Mouse (Mus musculus) hindbrain, embryonic 13.5 days (tissue): ENCODE results near the gene Sdf2l1. TPM values are rescaled to one million over a fixed set of nuclear protein-coding genes. Genes with fewer than 3 reads are reported as not detected.
A peak's percentile ranks its signal among the peaks of the same experiment; 100 is the strongest.
"Not testable (repeated sequence)": the region's sequence is repeated elsewhere in the genome, so short reads cannot be mapped to it uniquely, and the experiment has no call there.

ENCODE experiments used
- ATAC-seq: fragments of 200-750 bp; cut with Nextera tagmentation; 2 replicates; pipeline ENCODE4 v1.8.0; 2017; ENCODE audit warnings: moderate TSS enrichment; ENCODE audit not compliant: low FRiP score
- H3K27ac ChIP-seq: fragments of 300-500 bp; sonication (generic); 2 replicates; pipeline ENCODE4 v1.5.1; 2015; ENCODE audit warnings: inconsistent platforms, mild to moderate bottlenecking, moderate library complexity
- H3K27me3 ChIP-seq: fragments of 300-500 bp; sonication (generic); 2 replicates; pipeline ENCODE4 v1.6.1; 2015; ENCODE audit warnings: mild to moderate bottlenecking, inconsistent platforms
- H3K36me3 ChIP-seq: fragments of 300-500 bp; sonication (generic); 2 replicates; pipeline ENCODE4 v1.6.1; 2015; ENCODE audit warnings: mild to moderate bottlenecking, inconsistent platforms
- H3K4me1 ChIP-seq: fragments of 300-500 bp; sonication (generic); replicated peaks from 2 replicates; pipeline ENCODE4 v1.6.1; 2015; ENCODE audit warnings: inconsistent platforms
- H3K4me2 ChIP-seq: fragments of 300-500 bp; sonication (generic); 2 replicates; pipeline ENCODE4 v1.6.1; 2015; ENCODE audit warnings: inconsistent platforms, mild to moderate bottlenecking, moderate library complexity
- H3K4me3 ChIP-seq: fragments of 300-500 bp; sonication (generic); 2 replicates; pipeline ENCODE4 v1.5.1; 2015; ENCODE audit warnings: mild to moderate bottlenecking, inconsistent platforms
- H3K9ac ChIP-seq: fragments of 300-500 bp; sonication (generic); 2 replicates; pipeline ENCODE4 v1.6.1; 2015; ENCODE audit warnings: mild to moderate bottlenecking, inconsistent platforms
- H3K9me3 ChIP-seq: fragments of 300-500 bp; sonication (generic); 2 replicates; pipeline ENCODE4 v1.6.1; 2016; ENCODE audit warnings: inconsistent platforms
- WGBS: fragments of 180-500 bp; shearing (Covaris S2); methylation state at CpG from one replicate; pipeline ENCODE4 v1.1.7; 2015; 5-methylcytosine and 5-hydroxymethylcytosine counted together
- polyA plus RNA-seq: library from polyadenylated mRNA; unstranded; fragments of >200 nt; fragmentation: Nextera tagmentation; extraction: Ambion mirVana; gene quantifications from 2 replicates; pipeline ENCODE4 v1.2.1, GENCODE M21; 2015

Gene Sdf2l1
- polyA plus RNA-seq = 37.8 and 43.4 TPM in 2 replicates

DNA sequence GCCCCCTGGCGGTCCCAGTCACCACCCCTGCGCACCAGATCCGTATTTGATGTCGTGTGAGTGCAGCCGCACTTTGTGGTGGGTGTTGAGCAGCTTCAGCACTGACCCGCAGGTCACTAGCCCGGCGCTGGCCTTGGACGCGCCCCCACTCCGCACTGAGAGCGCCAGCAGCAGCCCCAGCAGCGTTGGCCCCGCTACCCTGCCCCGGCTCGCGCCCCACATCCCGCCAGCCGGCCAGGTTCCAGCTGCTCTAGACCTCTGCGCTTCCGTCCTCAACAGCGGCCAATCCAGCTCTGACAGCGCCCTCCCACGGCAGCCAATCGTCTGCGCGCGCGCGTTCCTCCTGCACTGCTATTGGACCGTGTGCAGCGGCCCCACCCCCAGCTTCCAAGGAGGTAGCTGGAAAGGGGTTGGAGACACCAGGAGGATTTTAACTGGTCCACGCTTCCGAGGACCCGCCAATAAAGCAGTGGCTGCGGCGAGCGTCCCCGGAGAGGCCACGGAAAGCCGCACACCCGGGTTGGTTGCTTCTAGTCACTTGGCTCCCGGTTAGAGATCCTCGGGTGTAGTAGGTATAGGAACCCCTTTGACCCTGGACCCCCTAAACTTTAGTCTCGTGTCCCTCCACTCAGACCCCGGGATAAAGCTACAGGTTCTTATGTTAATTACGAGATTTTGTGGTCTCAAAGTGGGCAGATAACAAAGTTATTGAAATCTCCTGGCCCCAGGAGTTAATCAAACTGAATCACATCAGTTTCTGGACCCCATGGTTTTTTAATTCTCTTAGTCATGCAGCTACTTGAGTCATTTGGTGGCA lies at the start of gene Sdf2l1:
TSS of gene Sdf2l1 (minus strand) at position 295 of the 817 bp plus-strand sequence.
- Histone ChIP-seq H3K4me3 (peak within 1 kb of the TSS; percentile 62), H3K4me1 (peaks cover 18% of the 10 kb centered on the region), H3K9me3 (no peaks in the 10 kb centered on the region), H3K9ac (peak within 1 kb of the TSS; percentile 79), H3K36me3 (no peaks in the 10 kb centered on the region), H3K27ac (peak within 1 kb of the TSS; percentile 85), H3K27me3 (0 out of 2 replicates have a peak, but pooled peaks cover 2% of the 10 kb centered on the region), H3K4me2 (peak within 1 kb of the TSS; percentile 95)
- under 1% methylated on average over 47 of the region's 47 CpGs for WGBS
- peak; percentile 98 for ATAC-seq

DNA sequence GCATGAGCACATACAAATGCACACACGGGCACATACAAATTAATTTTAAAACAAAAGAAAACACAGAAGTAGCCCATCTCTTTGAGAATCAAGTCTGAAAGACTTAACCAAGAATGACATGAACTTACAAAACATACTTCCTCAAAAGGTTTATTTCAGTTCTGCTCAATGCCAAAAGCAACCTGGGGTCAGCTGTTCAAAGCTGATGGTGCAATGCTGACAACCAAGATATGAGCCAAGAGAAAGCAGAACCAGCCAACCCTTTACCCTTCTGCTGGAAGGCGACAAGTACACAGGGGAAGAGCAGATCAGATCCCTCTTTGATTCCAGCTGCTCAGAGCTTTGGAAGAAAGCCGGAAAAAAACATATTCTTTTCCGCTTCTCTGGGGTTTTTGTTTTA lies 49.2 kb upstream of the Sdf2l1 start:
- Histone ChIP-seq H3K4me3 (no peak overlapping the region), H3K27ac (no peak overlapping the region), H3K36me3 (peaks cover 9% of the 10 kb centered on the region), H3K9me3 (no peaks in the 10 kb centered on the region), H3K27me3 (no peaks in the 10 kb centered on the region), H3K9ac (no peak overlapping the region), H3K4me2 (no peak overlapping the region), H3K4me1 (no peaks in the 10 kb centered on the region)
- WGBS = 95% methylated on average over 4 of the region's 4 CpGs
- no peak for ATAC-seq

DNA sequence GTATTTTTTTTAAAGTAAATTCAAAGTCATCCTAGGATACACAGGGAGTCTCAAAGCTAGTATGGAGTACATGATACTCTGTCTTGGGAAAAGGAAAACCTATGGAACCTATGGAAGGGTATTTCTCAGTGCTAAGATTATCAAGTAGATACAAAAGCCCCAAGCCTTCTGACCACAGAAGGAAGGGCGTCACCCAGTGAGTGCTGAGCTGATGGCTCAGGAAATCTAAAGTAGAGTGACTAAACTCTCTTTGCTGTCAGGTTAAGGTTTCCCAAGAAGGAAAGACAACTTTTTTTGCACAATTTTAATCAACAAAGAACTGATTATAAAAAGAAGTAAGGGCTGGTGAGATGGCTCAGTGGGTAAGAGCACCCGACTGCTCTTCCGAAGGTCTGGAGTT lies 47.5 kb upstream of the Sdf2l1 start:
- Histone ChIP-seq H3K9me3 (no peaks in the 10 kb centered on the region), H3K9ac (no peak overlapping the region), H3K27ac (no peak overlapping the region), H3K36me3 (peaks cover 12% of the 10 kb centered on the region), H3K4me1 (no peaks in the 10 kb centered on the region), H3K4me3 (no peak overlapping the region), H3K27me3 (no peaks in the 10 kb centered on the region), H3K4me2 (no peak overlapping the region)
- ATAC-seq = no peak
- 96% methylated on average over 3 of the region's 3 CpGs for WGBS

DNA sequence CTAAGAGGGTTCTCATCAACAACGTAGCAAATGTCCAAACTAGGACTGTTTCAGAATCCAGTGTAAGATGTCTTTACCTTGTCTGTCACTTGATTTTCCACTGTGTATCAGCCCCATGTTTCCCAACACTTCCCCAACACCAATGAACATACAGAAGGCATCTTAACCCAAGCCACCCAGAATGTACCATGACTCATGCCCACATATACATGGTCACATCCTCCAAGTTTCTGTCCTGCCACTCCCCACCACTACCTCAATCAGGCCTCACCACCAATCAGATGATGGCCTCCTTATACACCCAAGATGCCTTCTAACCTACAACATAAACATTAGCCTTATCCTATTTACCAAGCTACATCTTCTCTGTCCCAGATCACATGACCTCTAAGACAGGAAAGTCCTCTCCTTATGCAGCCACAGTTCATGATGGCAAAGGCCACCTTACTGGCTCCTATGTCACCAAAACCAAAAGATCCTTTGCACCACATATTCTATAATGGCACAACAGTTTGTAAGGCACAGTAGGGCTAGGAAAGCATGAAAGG lies 45.5 kb upstream of the Sdf2l1 start:
- H3K9ac ChIP-seq = no peak overlapping the region
- ATAC-seq = no peak
- no peak overlapping the region for H3K4me2 ChIP-seq
- H3K27ac ChIP-seq = no peak overlapping the region
- H3K9me3 ChIP-seq = no peaks in the 10 kb centered on the region
- H3K36me3 ChIP-seq = peaks cover 20% of the 10 kb centered on the region
- H3K4me3 ChIP-seq = no peak overlapping the region
- no peaks in the 10 kb centered on the region for H3K27me3 ChIP-seq
- no peaks in the 10 kb centered on the region for H3K4me1 ChIP-seq
- 97% methylated on average over 1 of the region's 1 CpGs for WGBS

DNA sequence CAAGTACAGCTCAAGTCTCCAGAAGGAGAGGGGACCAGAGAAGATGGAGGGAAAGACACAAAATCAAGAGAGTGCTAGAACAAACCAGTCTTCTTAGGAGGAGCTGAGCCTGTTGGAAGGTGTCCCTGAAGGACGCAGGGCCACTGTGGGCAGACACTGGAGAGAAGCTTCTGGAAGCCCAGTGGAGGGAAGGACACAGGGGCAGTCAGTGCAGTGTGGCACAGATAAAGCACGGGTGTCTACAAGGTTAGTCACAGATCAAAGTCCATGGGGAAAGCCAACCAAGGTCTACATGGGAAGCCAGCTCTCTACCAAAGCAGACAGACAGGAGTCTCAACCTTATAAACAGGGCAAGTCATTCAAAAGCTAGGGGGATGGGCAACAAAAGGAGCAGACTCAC lies 43.6 kb upstream of the Sdf2l1 start:
- Histone ChIP-seq H3K4me2 (no peak overlapping the region), H3K4me3 (no peak overlapping the region), H3K9ac (no peak overlapping the region), H3K27me3 (no peaks in the 10 kb centered on the region), H3K9me3 (no peaks in the 10 kb centered on the region), H3K27ac (no peak overlapping the region), H3K4me1 (no peaks in the 10 kb centered on the region), H3K36me3 (peaks cover 29% of the 10 kb centered on the region)
- 89% methylated on average over 2 of the region's 2 CpGs for WGBS
- ATAC-seq = no peak

DNA sequence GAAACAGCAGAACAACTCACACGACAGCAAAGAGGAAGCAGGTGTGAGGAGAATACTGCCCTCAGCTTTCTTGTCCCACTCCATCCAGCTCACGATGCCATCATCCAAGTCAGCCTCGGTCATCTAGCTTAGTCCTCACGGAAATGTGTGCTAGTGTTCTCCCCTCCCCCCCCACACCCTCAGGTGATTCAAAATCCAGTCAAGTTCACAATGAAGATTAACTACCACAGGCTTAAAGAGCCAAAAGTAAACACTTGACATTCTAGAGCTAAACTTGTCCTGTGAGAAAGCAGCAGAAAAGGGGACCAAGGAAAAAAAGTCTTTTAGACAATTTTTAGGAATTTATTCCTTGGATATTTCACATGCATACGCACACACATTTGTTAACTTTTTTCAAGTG lies 35.9 kb upstream of the Sdf2l1 start:
- Histone ChIP-seq H3K4me1 (no peaks in the 10 kb centered on the region), H3K9ac (no peak overlapping the region), H3K9me3 (no peaks in the 10 kb centered on the region), H3K4me3 (no peak overlapping the region), H3K4me2 (no peak overlapping the region), H3K27me3 (no peaks in the 10 kb centered on the region), H3K27ac (no peak overlapping the region), H3K36me3 (peaks cover 40% of the 10 kb centered on the region)
- no peak for ATAC-seq
- 89% methylated on average over 5 of the region's 5 CpGs for WGBS

DNA sequence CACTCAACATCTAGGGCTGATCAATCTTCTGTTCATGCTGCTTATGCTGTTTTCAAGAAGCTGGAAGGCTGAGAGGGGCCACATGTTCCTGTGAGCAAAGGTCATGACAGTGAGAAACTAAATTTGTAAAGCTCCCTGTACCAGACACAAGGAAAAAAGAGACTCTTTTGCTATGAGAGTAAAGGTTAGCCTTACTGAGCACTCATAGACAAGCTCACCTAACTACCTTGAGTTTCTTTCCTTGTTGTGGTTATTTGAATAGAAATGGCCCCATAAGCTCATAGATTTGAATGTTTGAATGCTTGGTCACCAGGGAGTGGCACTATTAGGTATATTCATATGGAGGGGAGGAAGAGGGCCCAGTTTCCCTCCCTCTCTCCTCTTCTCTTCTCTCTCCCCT lies 35.0 kb upstream of the Sdf2l1 start:
- no peaks in the 10 kb centered on the region for H3K4me1 ChIP-seq
- ATAC-seq = no peak

DNA sequence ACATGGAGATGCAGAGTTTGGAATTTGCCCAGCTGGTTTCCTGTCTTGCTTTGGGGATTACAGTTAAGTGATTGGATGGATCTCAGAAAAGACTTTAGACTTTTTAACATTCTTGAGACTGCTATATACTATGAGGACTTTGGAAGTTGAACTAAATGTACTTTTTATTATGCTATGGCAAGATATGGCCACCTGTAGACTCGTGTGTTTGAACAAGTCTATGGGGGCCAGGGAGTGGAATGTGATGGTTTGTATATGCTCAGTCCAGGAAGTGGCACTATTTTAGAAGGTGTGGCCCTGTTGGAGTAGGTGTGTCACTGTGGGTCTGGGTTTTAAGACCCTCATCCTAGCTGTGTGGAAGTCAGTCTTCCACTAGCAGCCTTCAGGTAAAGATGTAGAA lies 33.3 kb upstream of the Sdf2l1 start:
- not testable (repeated sequence) for H3K27me3 ChIP-seq, H3K4me1 ChIP-seq
- 95% methylated on average over 1 of the region's 1 CpGs for WGBS

More for the DNA sequence above, 35.0 kb upstream of the Sdf2l1 start:
- no peak overlapping the region for H3K4me3 ChIP-seq
- H3K27me3 ChIP-seq = no peaks in the 10 kb centered on the region
- no peak overlapping the region for H3K27ac ChIP-seq
- H3K4me2 ChIP-seq = no peak overlapping the region
- no peak overlapping the region for H3K9ac ChIP-seq
- no peaks in the 10 kb centered on the region for H3K9me3 ChIP-seq
- peaks cover 34% of the 10 kb centered on the region for H3K36me3 ChIP-seq

DNA sequence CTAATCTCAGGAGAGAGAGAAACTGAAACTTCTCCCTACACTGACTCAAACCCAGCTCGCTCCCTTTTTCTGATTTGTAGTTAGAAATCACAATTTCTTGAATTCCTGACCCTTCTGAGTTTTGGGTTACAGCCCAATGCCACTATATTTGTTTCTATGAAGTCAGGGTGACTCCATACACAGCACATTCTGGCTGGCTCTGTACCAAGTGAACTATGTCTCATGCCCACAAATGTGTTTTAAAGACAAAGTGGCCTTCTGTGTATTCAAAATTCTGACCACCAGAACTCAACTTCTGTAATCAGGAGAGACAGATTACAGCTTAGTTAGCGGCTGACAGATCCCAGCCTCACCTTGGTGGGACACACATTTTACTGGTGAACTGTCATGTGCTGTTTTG lies 22.2 kb upstream of the Sdf2l1 start:
- Histone ChIP-seq H3K36me3 (peaks cover 56% of the 10 kb centered on the region), H3K9me3 (no peaks in the 10 kb centered on the region), H3K27ac (no peak overlapping the region), H3K4me1 (no peaks in the 10 kb centered on the region), H3K4me2 (no peak overlapping the region), H3K9ac (no peak overlapping the region), H3K4me3 (no peak overlapping the region), H3K27me3 (no peaks in the 10 kb centered on the region)
- ATAC-seq = no peak
- WGBS = 96% methylated on average over 2 of the region's 2 CpGs

More for the DNA sequence above, 33.3 kb upstream of the Sdf2l1 start:
- H3K36me3 ChIP-seq = peaks cover 30% of the 10 kb centered on the region
- H3K27ac ChIP-seq, H3K9ac ChIP-seq, ATAC-seq, H3K9me3 ChIP-seq, H3K4me2 ChIP-seq, H3K4me3 ChIP-seq: not testable (repeated sequence)

DNA sequence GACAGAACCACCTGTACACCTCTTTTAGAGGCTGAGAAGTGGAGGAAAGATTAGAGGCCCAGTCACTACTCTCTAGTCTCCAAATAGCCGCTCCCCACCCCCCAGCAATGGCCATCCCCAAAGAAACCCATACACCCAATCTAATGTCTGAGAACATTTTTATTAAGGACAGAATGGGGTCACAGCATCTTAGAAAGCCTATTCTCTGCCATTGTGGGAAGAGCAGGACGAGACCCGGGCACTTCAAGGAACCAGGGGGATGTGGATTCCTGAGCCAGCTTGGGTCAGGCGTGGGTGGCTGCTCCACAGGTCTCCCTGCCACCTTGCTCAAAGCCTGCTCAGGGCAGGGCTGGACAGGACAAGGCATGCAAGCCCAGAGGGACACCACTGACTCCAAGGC lies 19.7 kb upstream of the Sdf2l1 start:
- peaks cover 16% of the 10 kb centered on the region for H3K4me1 ChIP-seq
- peaks cover 38% of the 10 kb centered on the region for H3K36me3 ChIP-seq
- WGBS = 93% methylated on average over 4 of the region's 4 CpGs
- H3K4me2 ChIP-seq = no peak overlapping the region
- H3K27me3 ChIP-seq = peaks cover 7% of the 10 kb centered on the region; the same call in 1 of the 2 replicates
- H3K4me3 ChIP-seq = no peak overlapping the region
- H3K9ac ChIP-seq = no peak overlapping the region
- no peaks in the 10 kb centered on the region for H3K9me3 ChIP-seq
- no peak overlapping the region for H3K27ac ChIP-seq
- ATAC-seq = no peak

DNA sequence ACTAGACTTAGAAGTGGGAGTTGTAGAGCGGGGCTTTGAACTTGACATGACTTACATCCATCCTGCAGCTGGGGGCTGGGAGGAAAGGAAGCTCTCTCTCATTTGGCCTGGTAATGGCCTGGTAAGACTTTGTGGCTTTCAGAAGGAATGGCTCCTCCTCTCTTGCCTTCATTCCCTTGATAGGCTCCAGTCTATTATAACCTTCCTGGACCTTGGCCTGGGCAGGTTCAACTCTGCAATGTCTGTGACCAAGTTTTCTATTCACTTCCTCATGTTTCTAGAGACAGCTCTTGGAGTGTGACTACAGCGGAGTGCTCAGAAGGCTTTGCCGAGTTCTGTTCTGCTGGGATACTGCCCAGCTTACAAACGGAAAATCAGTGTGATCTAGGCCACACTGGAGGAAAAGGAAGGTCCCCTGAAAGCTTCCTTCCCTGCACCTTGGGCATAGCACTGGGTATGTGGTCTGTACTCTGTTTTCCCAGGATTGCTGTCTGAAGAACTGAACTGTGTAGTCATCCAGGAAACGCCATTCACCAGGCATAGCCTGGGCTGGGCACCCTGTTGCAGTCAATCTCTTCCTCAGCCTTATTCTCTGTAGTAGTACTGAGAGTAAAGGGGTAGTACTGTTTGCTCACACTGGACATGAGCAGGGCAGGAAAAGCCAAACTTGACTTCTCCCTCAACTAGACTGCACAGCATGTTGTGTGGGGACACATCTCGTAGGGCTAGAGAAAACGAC lies 18.5 kb upstream of the Sdf2l1 start:
- ATAC-seq = no peak
- Histone ChIP-seq H3K27me3 (peaks cover 7% of the 10 kb centered on the region; the same call in 1 of the 2 replicates), H3K9ac (no peak overlapping the region), H3K4me2 (no peak overlapping the region), H3K4me1 (peaks cover 17% of the 10 kb centered on the region), H3K4me3 (no peak overlapping the region), H3K9me3 (no peaks in the 10 kb centered on the region), H3K27ac (no peak overlapping the region), H3K36me3 (peaks cover 31% of the 10 kb centered on the region)
- WGBS = 93% methylated on average over 7 of the region's 7 CpGs

DNA sequence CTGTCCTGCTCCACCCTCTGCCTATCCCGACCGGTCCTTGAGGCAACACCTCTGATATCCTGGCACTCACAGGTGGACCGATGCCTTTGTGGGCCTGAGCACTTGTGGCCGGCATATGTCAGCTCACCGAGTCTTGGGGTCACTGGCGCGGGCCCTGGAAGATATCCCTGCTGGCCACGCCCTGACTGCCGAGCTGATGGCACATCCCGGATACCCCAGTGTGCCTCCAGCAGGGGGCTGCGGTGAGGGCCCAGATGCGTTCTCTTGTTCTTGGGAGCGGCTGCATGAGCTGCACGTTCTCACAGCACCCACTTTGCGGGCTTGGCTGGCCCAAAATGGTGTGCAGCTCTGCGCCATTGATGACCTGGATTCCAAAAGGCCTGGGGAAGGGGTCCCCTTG lies 15.9 kb upstream of the Sdf2l1 start:
- H3K9ac ChIP-seq = peak overlapping the region; percentile 81
- 6% methylated on average over 16 of the region's 16 CpGs for WGBS
- peaks cover 7% of the 10 kb centered on the region; the same call in 1 of the 2 replicates for H3K27me3 ChIP-seq
- H3K4me2 ChIP-seq = peak overlapping the region; percentile 93
- H3K9me3 ChIP-seq = no peaks in the 10 kb centered on the region
- H3K4me3 ChIP-seq = peak overlapping the region; percentile 66
- H3K36me3 ChIP-seq = peaks cover 19% of the 10 kb centered on the region
- no peak overlapping the region for H3K27ac ChIP-seq
- ATAC-seq = peak; percentile 11; the same call in 1 of the 2 replicates
- peaks cover 17% of the 10 kb centered on the region for H3K4me1 ChIP-seq
